Mouse (Mus musculus) ES-CJ7 (cell line): ENCODE measurements around the gene Oip5.

Experiments
- DNase-seq: peaks from one replicate; pipeline ENCODE4 v3.0.0; 2011; ENCODE audit warnings: low read depth, low spot score

Oip5 gene

GRCm38 (mm10) chr2:119587383-119587782 lies 30.9 kb downstream of the Oip5 start:
- peak; percentile 18 for DNase-seq

- no peak for DNase-seq
Observed at GRCm38 (mm10) chr2:119584282-119584681, 34.0 kb downstream of the Oip5 start.

DNA sequence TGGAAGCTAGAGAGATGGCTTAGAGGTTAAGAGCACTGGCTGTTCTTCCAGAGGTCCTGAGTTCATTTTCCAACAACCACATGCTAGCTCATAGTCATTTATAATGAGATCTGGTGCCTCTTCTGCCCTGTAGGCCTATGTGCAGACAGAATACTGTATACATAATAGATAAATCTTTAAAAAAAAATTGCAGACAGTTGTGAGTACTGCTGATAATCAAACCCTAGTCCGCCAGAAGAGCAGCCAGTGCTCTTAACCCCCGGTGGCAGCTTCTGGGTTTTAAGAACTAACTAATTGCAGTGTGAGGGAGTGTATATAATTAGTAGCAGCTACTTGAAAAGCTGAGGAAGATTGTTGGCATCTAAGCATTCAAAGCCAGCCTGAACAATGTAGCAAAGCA lies 34.8 kb downstream of the Oip5 start:
- no peak for DNase-seq

- DNase-seq, result no peak
Observed at GRCm38 (mm10) chr2:119581571-119581970, 36.7 kb downstream of the Oip5 start.

- DNase-seq, result no peak
Observed at GRCm38 (mm10) chr2:119572471-119572870, 45.8 kb downstream of the Oip5 start.

DNA sequence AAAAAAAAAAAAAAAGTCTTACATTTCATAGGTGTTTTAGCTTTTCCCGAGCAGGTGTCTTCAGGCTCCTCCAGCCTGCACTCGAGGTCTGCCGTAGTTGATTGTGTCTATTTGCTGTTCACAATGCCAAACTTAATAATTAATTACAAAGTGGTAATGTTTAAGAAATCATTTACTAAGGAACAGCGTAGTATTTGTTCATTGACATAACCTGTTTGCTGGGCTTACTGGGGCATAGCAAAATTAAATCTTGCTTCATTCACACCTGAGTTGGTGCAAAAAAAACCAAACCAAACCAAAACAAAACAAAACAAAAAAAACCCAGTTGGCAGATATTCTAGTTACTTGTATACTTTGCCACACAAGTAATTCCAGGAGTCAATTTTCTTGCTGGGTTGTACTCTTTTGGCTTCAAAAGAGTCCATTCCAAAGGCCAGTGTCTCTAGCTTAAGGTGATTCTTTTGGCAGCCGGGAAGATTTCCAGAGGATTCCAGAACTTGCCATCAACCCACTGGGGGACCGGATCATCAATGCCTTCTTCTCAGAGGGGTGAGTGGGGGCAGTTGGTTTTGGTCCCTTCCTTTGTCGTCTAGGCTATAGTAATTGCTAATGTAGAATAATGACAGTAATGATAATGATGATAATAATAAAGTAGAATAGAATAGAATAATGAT lies 52.0 kb downstream of the Oip5 start:
- DNase-seq, result no peak

GRCm38 (mm10) chr2:119565284-119565683 lies 53.0 kb downstream of the Oip5 start:
- no peak for DNase-seq

- no peak for DNase-seq
Observed at GRCm38 (mm10) chr2:119561794-119562193, 56.5 kb downstream of the Oip5 start.
